In genomic region chr15:81938246-81938645, GRCm38 (mm10) we compare ENCODE assay signal across 9 mouse cellular contexts. TPM values are rescaled to one million over a fixed set of nuclear protein-coding genes. Genes with fewer than 3 reads are reported as not detected.
DNase-seq lines count a peak whose midpoint lies in the region; ATAC-seq and TF ChIP-seq lines count a peak whose summit lies in the region.
"Had no signal": no experiment of that assay in that cellular context is flagged by ENCODE, and none has a peak within 500 bp of the region (broad histone marks: within the 10 kb centered on the region; RNA-seq: fewer than 3 reads in every experiment).

No protein-coding gene starts in this region.

- peaks cover 36% of the 10 kb centered on the region for H3K4me1 ChIP-seq in heart, embryonic 10.5 days
- H3K4me1 ChIP-seq in E14TG2a.4 (replicated peaks; ENCODE audit: low read depth, low read length), result peaks cover 45% of the 10 kb centered on the region
- peaks cover 30% of the 10 kb centered on the region for H3K4me1 ChIP-seq in heart, embryonic 12.5 days (replicated peaks)
- H3K4me1 ChIP-seq in limb, embryonic 11.5 days (ENCODE audit: control insufficient read depth, insufficient read depth, low read length), result peaks cover 23% of the 10 kb centered on the region
- H3K4me1 ChIP-seq in neural tube, embryonic 11.5 days (ENCODE audit: control insufficient read depth, insufficient read depth, low read length), result peaks cover 14% of the 10 kb centered on the region

- no peak overlapping the region for H3K27ac ChIP-seq in heart, embryonic 10.5 days
- no peak overlapping the region for H3K27ac ChIP-seq in heart, embryonic 12.5 days (ENCODE audit: poor library complexity, severe bottlenecking)
- no peak overlapping the region for H3K27ac ChIP-seq in limb, embryonic 11.5 days (replicated peaks; ENCODE audit: low read depth, low read length)
- no peak overlapping the region for H3K27ac ChIP-seq in neural tube, embryonic 11.5 days (ENCODE audit: low read depth, low read length)

- peak; percentile 50 for TF ChIP-seq CTCF in E14TG2a.4 (conservative IDR thresholded peaks at IDR 0.05; ENCODE audit: low read length)

- 0 out of 2 replicates have a peak overlapping the region, but pooled peaks have one; percentile 24 for H3K4me3 ChIP-seq in heart, embryonic 10.5 days
- H3K4me3 ChIP-seq in E14TG2a.4 (replicated peaks; ENCODE audit: low read length), result no peak overlapping the region
- H3K4me3 ChIP-seq in heart, embryonic 12.5 days, result no peak overlapping the region
- H3K4me3 ChIP-seq in limb, embryonic 11.5 days (ENCODE audit: low read depth, low read length), result no peak overlapping the region
- H3K4me3 ChIP-seq in neural tube, embryonic 11.5 days (ENCODE audit: low read depth, low read length), result no peak overlapping the region

- no peak for DNase-seq in heart, embryonic 10.5 days (ENCODE audit: low spot score)
- no peak for DNase-seq in heart, adult 9 months (ENCODE audit: low spot score in 2 of 2)
- peak; percentile 78 for DNase-seq in cerebellum, adult 9-11 months
- DNase-seq in limb, embryonic 11.5 days (ENCODE audit: low spot score), result peak; percentile 72
- DNase-seq in neural tube, embryonic 11.5 days (ENCODE audit: low spot score), result peak; percentile 57
- no peak for DNase-seq in urinary bladder, adult 18-20 months (ENCODE audit: low spot score in 2 of 2)

- H3K36me3 ChIP-seq in heart, embryonic 10.5 days, result no peaks in the 10 kb centered on the region
- no peaks in the 10 kb centered on the region for H3K36me3 ChIP-seq in E14TG2a.4 (ENCODE audit: insufficient read depth, low read length)
- H3K36me3 ChIP-seq in heart, embryonic 12.5 days, result no peaks in the 10 kb centered on the region
- no peaks in the 10 kb centered on the region for H3K36me3 ChIP-seq in limb, embryonic 11.5 days (ENCODE audit: control insufficient read depth, insufficient read depth, low read length)
- no peaks in the 10 kb centered on the region for H3K36me3 ChIP-seq in neural tube, embryonic 11.5 days (ENCODE audit: control insufficient read depth, insufficient read depth, low read length)

- no peaks in the 10 kb centered on the region for H3K9me3 ChIP-seq in heart, embryonic 10.5 days
- no peaks in the 10 kb centered on the region for H3K9me3 ChIP-seq in E14TG2a.4 (ENCODE audit: low read length)
- no peaks in the 10 kb centered on the region for H3K9me3 ChIP-seq in heart, embryonic 12.5 days (replicated peaks)
- H3K9me3 ChIP-seq in limb, embryonic 11.5 days (ENCODE audit: control insufficient read depth, low read length), result no peaks in the 10 kb centered on the region
- H3K9me3 ChIP-seq in neural tube, embryonic 11.5 days (ENCODE audit: control insufficient read depth, low read length), result no peaks in the 10 kb centered on the region

- 29% methylated on average over 2 of the region's 2 CpGs for WGBS in heart, embryonic 10.5 days
- 30% methylated on average over 2 of the region's 2 CpGs for WGBS in heart, embryonic 12.5 days
- 32% methylated on average over 2 of the region's 2 CpGs for WGBS in limb, embryonic 11.5 days
- WGBS in neural tube, embryonic 11.5 days, result 32% methylated on average over 2 of the region's 2 CpGs

- peaks cover 18% of the 10 kb centered on the region for H3K27me3 ChIP-seq in heart, embryonic 10.5 days (ENCODE audit: insufficient read depth, poor library complexity, severe bottlenecking)
- peaks cover 29% of the 10 kb centered on the region for H3K27me3 ChIP-seq in E14TG2a.4 (ENCODE audit: insufficient read depth, low read length)
- H3K27me3 ChIP-seq in heart, embryonic 12.5 days (replicated peaks), result peaks cover 6% of the 10 kb centered on the region; the same call in 1 of the 2 replicates
- no peaks in the 10 kb centered on the region for H3K27me3 ChIP-seq in limb, embryonic 11.5 days (ENCODE audit: control insufficient read depth, insufficient read depth, low read length)
- no peaks in the 10 kb centered on the region for H3K27me3 ChIP-seq in neural tube, embryonic 11.5 days (ENCODE audit: control insufficient read depth, insufficient read depth, low read length)

- no peak overlapping the region for H3K9ac ChIP-seq in heart, embryonic 12.5 days
- H3K9ac ChIP-seq in limb, embryonic 11.5 days (ENCODE audit: low read length), result no peak overlapping the region
- H3K9ac ChIP-seq in neural tube, embryonic 11.5 days (ENCODE audit: low read length), result no peak overlapping the region

- H3K4me2 ChIP-seq in heart, embryonic 12.5 days, result no peak overlapping the region
- no peak overlapping the region; the same call in 1 of the 2 replicates for H3K4me2 ChIP-seq in limb, embryonic 11.5 days (ENCODE audit: low read depth, severe bottlenecking)
- H3K4me2 ChIP-seq in neural tube, embryonic 11.5 days (ENCODE audit: low read depth), result peak overlapping the region; percentile 39

- 0 out of 2 replicates have a peak, but pooled peaks have one; percentile 23 for ATAC-seq in heart, embryonic 12.5 days (ENCODE audit: insufficient number of reproducible peaks, low FRiP score)
- ATAC-seq in limb, embryonic 11.5 days (ENCODE audit: insufficient number of reproducible peaks, low FRiP score, low TSS enrichment, low read depth), result no peak
- ATAC-seq in neural tube, embryonic 11.5 days (ENCODE audit: insufficient read depth, low FRiP score, low TSS enrichment), result no peak

RNA-seq across cellular contexts. Expression of gene Csdc2, which starts 1.7 kb away (rescaled TPM):
- 6.4 and 7.4 TPM in 2 replicates for polyA plus RNA-seq in heart, embryonic 10.5 days (2016; fragmentation: Nextera tagmentation; extraction: Ambion mirVana)
- polyA plus RNA-seq in heart, embryonic 12.5 days (2016; fragmentation: Nextera tagmentation; extraction: Ambion mirVana), result 6.2 and 6.3 TPM in 2 replicates
- 4.9 TPM in 2 replicates for polyA plus RNA-seq in limb, embryonic 11.5 days (2014; fragmentation: Nextera tagmentation; extraction: Ambion mirVana)
- polyA plus RNA-seq in neural tube, embryonic 11.5 days (2014; fragmentation: Nextera tagmentation; extraction: Ambion mirVana), result 25.7 and 27.7 TPM in 2 replicates

RNA-seq across cellular contexts. Expression of gene Polr3h, which starts 12.2 kb away (rescaled TPM):
- 108 and 120 TPM in 2 replicates for polyA plus RNA-seq in heart, embryonic 10.5 days (2016; fragmentation: Nextera tagmentation; extraction: Ambion mirVana)
- polyA plus RNA-seq in heart, embryonic 12.5 days (2016; fragmentation: Nextera tagmentation; extraction: Ambion mirVana), result 106 and 121 TPM in 2 replicates
- 68.2 and 71.3 TPM in 2 replicates for polyA plus RNA-seq in limb, embryonic 11.5 days (2014; fragmentation: Nextera tagmentation; extraction: Ambion mirVana)
- polyA plus RNA-seq in neural tube, embryonic 11.5 days (2014; fragmentation: Nextera tagmentation; extraction: Ambion mirVana), result 73.9 and 83.0 TPM in 2 replicates

RNA-seq across cellular contexts. Expression of gene Pmm1, which starts 22.5 kb away (rescaled TPM):
- polyA plus RNA-seq in heart, embryonic 10.5 days (2016; fragmentation: Nextera tagmentation; extraction: Ambion mirVana), result 24.0 and 28.6 TPM in 2 replicates
- 17.7 and 19.6 TPM in 2 replicates for polyA plus RNA-seq in heart, embryonic 12.5 days (2016; fragmentation: Nextera tagmentation; extraction: Ambion mirVana)
- 15.3 and 16.0 TPM in 2 replicates for polyA plus RNA-seq in limb, embryonic 11.5 days (2014; fragmentation: Nextera tagmentation; extraction: Ambion mirVana)
- 33.2 and 35.2 TPM in 2 replicates for polyA plus RNA-seq in neural tube, embryonic 11.5 days (2014; fragmentation: Nextera tagmentation; extraction: Ambion mirVana)

RNA-seq across cellular contexts. Expression of gene 1700029P11Rik, which starts 42.1 kb away (rescaled TPM):
- polyA plus RNA-seq in heart, embryonic 10.5 days (2016; fragmentation: Nextera tagmentation; extraction: Ambion mirVana), result not detected in 2 replicates
- polyA plus RNA-seq in heart, embryonic 12.5 days (2016; fragmentation: Nextera tagmentation; extraction: Ambion mirVana), result not detected in 2 replicates
- polyA plus RNA-seq in limb, embryonic 11.5 days (2014; fragmentation: Nextera tagmentation; extraction: Ambion mirVana), result not detected in 2 replicates
- not detected in 2 replicates for polyA plus RNA-seq in neural tube, embryonic 11.5 days (2014; fragmentation: Nextera tagmentation; extraction: Ambion mirVana)
- polyA plus RNA-seq: limb, embryonic 14.5 days had no signal

RNA-seq across cellular contexts. Expression of gene Xrcc6, which starts 49.4 kb away (rescaled TPM):
- 98.6 and 99.8 TPM in 2 replicates for polyA plus RNA-seq in heart, embryonic 10.5 days (2016; fragmentation: Nextera tagmentation; extraction: Ambion mirVana)
- polyA plus RNA-seq in heart, embryonic 12.5 days (2016; fragmentation: Nextera tagmentation; extraction: Ambion mirVana), result 68.7 and 80.2 TPM in 2 replicates
- 91.0 and 105 TPM in 2 replicates for polyA plus RNA-seq in limb, embryonic 11.5 days (2014; fragmentation: Nextera tagmentation; extraction: Ambion mirVana)
- polyA plus RNA-seq in neural tube, embryonic 11.5 days (2014; fragmentation: Nextera tagmentation; extraction: Ambion mirVana), result 73.2 and 73.8 TPM in 2 replicates

Comparison
In these comparisons a context has a peak if more than half of its experiments do, and no peak if none do; other contexts are left out.
1. DNase-seq: peak in cerebellum, adult 9-11 months (single experiment), limb, embryonic 11.5 days (single experiment) and neural tube, embryonic 11.5 days (single experiment); none in heart, embryonic 10.5 days (single experiment), heart, adult 9 months (0 of 2) and urinary bladder, adult 18-20 months (0 of 2).